In genomic region chr6:29240806-29241205, GRCm38 (mm10) we compare ENCODE assay signal across 7 mouse cellular contexts. TPM values are rescaled to one million over a fixed set of nuclear protein-coding genes. Genes with fewer than 3 reads are reported as not detected.
DNase-seq lines count a peak whose midpoint lies in the region; ATAC-seq and TF ChIP-seq lines count a peak whose summit lies in the region.

No protein-coding gene starts in this region.

- no peak for ATAC-seq in neural tube, embryonic 15.5 days (ENCODE audit: low FRiP score)
- no peak for ATAC-seq in liver, embryonic 13.5 days (ENCODE audit: low read depth)

- no peak for TF ChIP-seq POLR2A in cerebellum, adult 2 months (IDR thresholded peaks at IDR 0.05; ENCODE audit: borderline replicate concordance, insufficient read depth, low read length)

- H3K9me3 ChIP-seq in neural tube, embryonic 15.5 days (replicated peaks) = no peaks in the 10 kb centered on the region
- H3K9me3 ChIP-seq in liver, embryonic 13.5 days (replicated peaks) = no peaks in the 10 kb centered on the region

- DNase-seq in neural tube, embryonic 10.5 days (ENCODE audit: extremely low spot score, low spot score) = peak; percentile 56
- peak; percentile 68 for DNase-seq in T-cell, adult 2 months (ENCODE audit: low spot score)
- peak; percentile 22 to 32 for DNase-seq in cerebellum, adult 2 months
- peak; percentile 62 to 67 for DNase-seq in heart, postnatal 36 days
- peak; percentile 19 for DNase-seq in liver, embryonic 13.5 days
- peak; percentile 28 for DNase-seq in right cerebral cortex, postnatal 4 days

- no peak overlapping the region for H3K27ac ChIP-seq in neural tube, embryonic 15.5 days (replicated peaks)
- no peak overlapping the region for H3K27ac ChIP-seq in cerebellum, adult 2 months (ENCODE audit: insufficient read depth, low read length)
- H3K27ac ChIP-seq in liver, embryonic 13.5 days = no peak overlapping the region

- H3K27me3 ChIP-seq in neural tube, embryonic 15.5 days (replicated peaks) = no peaks in the 10 kb centered on the region
- H3K27me3 ChIP-seq in cerebellum, adult 2 months (ENCODE audit: control insufficient read depth, insufficient read depth, low read length) = no peaks in the 10 kb centered on the region
- H3K27me3 ChIP-seq in liver, embryonic 13.5 days = no peaks in the 10 kb centered on the region

- no peak overlapping the region for H3K4me2 ChIP-seq in neural tube, embryonic 15.5 days
- no peak overlapping the region for H3K4me2 ChIP-seq in liver, embryonic 13.5 days

- H3K36me3 ChIP-seq in neural tube, embryonic 15.5 days = no peaks in the 10 kb centered on the region
- no peaks in the 10 kb centered on the region for H3K36me3 ChIP-seq in liver, embryonic 13.5 days

- WGBS in neural tube, embryonic 15.5 days = 42% methylated on average over 2 of the region's 2 CpGs
- WGBS in cerebellum, adult 2 months = 36% methylated on average over 2 of the region's 2 CpGs
- 14% methylated on average over 2 of the region's 2 CpGs for WGBS in liver, embryonic 13.5 days (ENCODE audit: insufficient replicate concordance)

- no peak overlapping the region for H3K9ac ChIP-seq in neural tube, embryonic 15.5 days (replicated peaks)
- no peak overlapping the region for H3K9ac ChIP-seq in liver, embryonic 13.5 days

- H3K4me3 ChIP-seq in neural tube, embryonic 15.5 days (replicated peaks) = no peak overlapping the region
- H3K4me3 ChIP-seq in cerebellum, adult 2 months (replicated peaks; ENCODE audit: insufficient read depth, low read depth, low read length) = no peak overlapping the region
- H3K4me3 ChIP-seq in liver, embryonic 13.5 days (replicated peaks) = no peak overlapping the region

- intact Hi-C loops in heart, postnatal 36 days (cut with DNase I) = loop anchor here (1.0 to 2.0 kb wide), 4 partner anchors 24 to 70 kb away; partner anchors contain the start of genes Fam71f2 and Impdh1

- TF ChIP-seq CTCF in cerebellum, adult 2 months (IDR thresholded peaks at IDR 0.05; ENCODE audit: borderline replicate concordance, insufficient read depth, low read depth, low read length) = peak; percentile 61; the same call in 1 of the 2 replicates

- H3K4me1 ChIP-seq in neural tube, embryonic 15.5 days = no peaks in the 10 kb centered on the region
- no peaks in the 10 kb centered on the region for H3K4me1 ChIP-seq in cerebellum, adult 2 months (ENCODE audit: control insufficient read depth, insufficient read depth, low read length)
- peaks cover 8% of the 10 kb centered on the region for H3K4me1 ChIP-seq in liver, embryonic 13.5 days (replicated peaks)

RNA-seq across cellular contexts. Expression of gene Impdh1, which starts 24.6 kb away (rescaled TPM):
- 84.1 and 84.2 TPM in 2 replicates for polyA plus RNA-seq in neural tube, embryonic 15.5 days (2015; fragmentation: Nextera tagmentation; extraction: Ambion mirVana)
- polyA plus RNA-seq in cerebellum, adult 2 months (2012; rRNA removed) = 52.9 and 54.3 TPM in 2 replicates
- total RNA-seq in heart, postnatal 36 days (2021) = 10 to 100 TPM; 21.5 to 26.3 TPM
- 9.5 and 10.0 TPM in 2 replicates for polyA plus RNA-seq in liver, embryonic 13.5 days (2015; fragmentation: Nextera tagmentation; extraction: Ambion mirVana)

RNA-seq across cellular contexts. Expression of gene Hilpda, which starts 31.5 kb away (rescaled TPM):
- polyA plus RNA-seq in neural tube, embryonic 15.5 days (2015; fragmentation: Nextera tagmentation; extraction: Ambion mirVana) = 28.4 and 29.0 TPM in 2 replicates
- 10.2 and 11.2 TPM in 2 replicates for polyA plus RNA-seq in cerebellum, adult 2 months (2012; rRNA removed)
- 1 to 10 TPM; 4.4 to 5.7 TPM for total RNA-seq in heart, postnatal 36 days (2021)
- polyA plus RNA-seq in liver, embryonic 13.5 days (2015; fragmentation: Nextera tagmentation; extraction: Ambion mirVana) = 17.0 and 18.6 TPM in 2 replicates

RNA-seq across cellular contexts. Expression of gene Fam71f2, which starts 38.6 kb away (rescaled TPM):
- polyA plus RNA-seq in neural tube, embryonic 15.5 days (2015; fragmentation: Nextera tagmentation; extraction: Ambion mirVana) = 0.26 and 0.46 TPM in 2 replicates
- 1.1 TPM in 2 replicates for polyA plus RNA-seq in cerebellum, adult 2 months (2012; rRNA removed)
- total RNA-seq in heart, postnatal 36 days (2021) = under 1 TPM in 1 of 2 experiments, not detected in 1; 0.27 TPM
- polyA plus RNA-seq in liver, embryonic 13.5 days (2015; fragmentation: Nextera tagmentation; extraction: Ambion mirVana) = 0.10 and 0.12 TPM in 2 replicates
